Mouse (Mus musculus) heart, adult 18-20 months (tissue): ENCODE measurements around the gene Scnn1a. TPM values are rescaled to one million over a fixed set of nuclear protein-coding genes. Genes with fewer than 3 reads are reported as not detected.
A peak's percentile ranks its signal among the peaks of the same experiment; 100 is the strongest.
"Not testable (repeated sequence)": the region's sequence is repeated elsewhere in the genome, so short reads cannot be mapped to it uniquely, and the experiment has no call there.

Experiments used
- DNase-seq, 2 experiments: peaks; one replicate each; pipeline ENCODE4 v3.0.0; 2021 to 2022; ENCODE audit warnings: mixed read lengths in 1 of 2
- long read RNA-seq, 2 experiments: library from polyadenylated mRNA; stranded (forward); transcript quantifications; one replicate each; pipeline ENCODE4 v2.0.0; 2021
- total RNA-seq, 2 experiments: library from RNA; stranded (reverse); gene quantifications; 2 replicates each; pipeline ENCODE4 v1.2.3; 2021

The Scnn1a gene
- total RNA-seq, result 1 to 10 TPM in 1 of 2 experiments, under 1 TPM in 1; 0.47 to 1.3 TPM
- long read RNA-seq, experiment 1, partial matches to known transcripts, result 1 of 1 reads
- long read RNA-seq, experiment 1, other reads (novel, unspliced or antisense), result 0 of 1 reads
- long read RNA-seq, experiment 2, result 0 reads

DNA sequence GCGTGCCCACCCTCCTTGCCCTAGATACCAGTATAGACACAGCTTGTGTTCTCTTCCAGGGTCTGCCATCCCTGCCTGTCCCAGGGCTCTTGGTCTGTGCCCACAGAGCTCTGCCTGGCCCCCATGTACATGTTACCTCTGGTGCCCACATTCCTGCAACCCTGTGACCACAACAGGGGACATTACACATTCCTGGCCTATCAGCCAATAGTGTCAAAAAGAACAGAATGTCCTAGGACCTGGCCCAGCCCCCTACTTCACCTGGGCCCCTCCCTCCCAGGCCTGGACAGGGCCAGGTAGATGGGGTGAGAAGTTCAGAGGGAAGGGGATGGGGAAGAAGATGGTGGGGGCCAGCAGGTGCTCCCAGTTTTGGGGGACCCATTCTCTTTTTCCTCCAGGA, at the start of gene Scnn1a:
Scnn1a (plus strand) TSS at position 337 of the 400 bp plus-strand sequence.
- DNase-seq, result no peak

DNA sequence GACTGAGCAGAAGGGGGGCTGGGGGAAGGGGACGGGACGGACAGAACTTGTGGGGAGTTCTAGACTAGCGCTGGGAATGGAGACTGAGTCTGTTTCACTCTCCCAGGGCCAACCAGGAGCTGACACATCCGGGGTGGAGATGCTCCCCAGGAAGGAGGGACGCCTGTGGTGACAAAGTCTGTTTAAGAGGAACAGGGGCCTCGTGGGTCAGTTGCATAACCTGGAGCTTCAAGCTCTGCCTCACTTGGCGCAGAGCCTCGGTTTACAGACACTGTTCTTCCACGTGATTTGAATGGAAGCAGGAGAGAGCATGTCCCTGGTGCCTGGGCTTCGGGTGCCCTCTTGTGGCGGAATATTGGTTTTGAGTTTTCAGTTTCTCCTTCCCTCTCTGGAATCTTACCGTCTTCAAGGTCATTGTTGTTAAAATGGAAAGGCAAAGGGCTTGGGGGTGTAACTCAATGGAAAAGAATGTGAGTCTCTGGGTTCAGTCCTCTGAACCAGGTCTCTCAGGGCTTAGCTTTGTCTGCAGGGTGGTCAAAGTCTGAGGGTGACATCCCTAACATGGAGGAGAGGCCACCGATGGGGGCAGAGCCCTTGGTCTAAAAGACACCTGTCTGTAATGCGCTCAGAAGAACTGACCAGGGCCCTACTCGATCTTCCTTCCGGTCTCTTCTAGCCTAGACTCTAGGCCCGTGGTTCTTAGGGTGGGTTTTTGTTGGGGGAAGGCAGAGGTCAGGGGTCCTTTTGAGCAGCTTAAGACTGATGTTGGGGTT, 48.8 kb upstream of the Scnn1a start:
- DNase-seq, result peak; percentile 96 to 97

- no peak for DNase-seq
Observed at GRCm38 (mm10) chr6:125272228-125272785, 48.2 kb upstream of the Scnn1a start.

DNA sequence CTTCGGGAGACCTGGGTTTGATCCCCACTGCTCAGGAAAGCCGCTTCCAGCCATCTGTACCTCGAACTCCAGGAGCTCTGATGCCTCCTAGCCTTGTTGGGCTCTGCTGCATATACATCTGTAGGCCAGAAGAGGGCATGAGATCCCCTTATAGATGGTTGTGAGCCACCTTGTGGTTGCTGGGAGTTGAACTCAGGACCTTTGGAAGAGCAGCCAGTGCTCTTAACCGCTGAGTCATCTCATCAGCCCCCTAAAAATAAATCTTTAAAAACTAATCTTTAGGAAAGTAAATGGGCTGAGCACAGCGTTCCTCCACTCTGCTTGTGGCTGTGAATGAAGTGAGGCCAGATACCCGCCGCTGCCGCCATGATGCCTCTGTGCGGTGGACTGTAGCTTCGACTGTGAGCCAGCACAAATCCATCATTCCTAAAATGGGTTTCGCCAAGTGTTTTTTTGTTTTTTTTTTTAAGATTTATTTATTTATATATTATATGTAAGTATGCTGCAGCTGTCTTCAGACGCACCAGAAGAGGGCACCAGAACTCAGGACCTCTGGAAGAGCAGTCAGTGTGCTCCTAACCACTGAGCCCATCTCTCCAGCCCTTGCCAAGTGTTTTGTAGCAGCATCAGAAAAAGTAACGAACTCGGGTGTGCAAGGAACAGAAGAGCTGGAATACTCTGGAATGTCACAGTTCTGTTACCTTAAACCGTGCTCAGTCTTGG, 45.5 kb upstream of the Scnn1a start:
- peak; percentile 37 to 47 for DNase-seq

DNA sequence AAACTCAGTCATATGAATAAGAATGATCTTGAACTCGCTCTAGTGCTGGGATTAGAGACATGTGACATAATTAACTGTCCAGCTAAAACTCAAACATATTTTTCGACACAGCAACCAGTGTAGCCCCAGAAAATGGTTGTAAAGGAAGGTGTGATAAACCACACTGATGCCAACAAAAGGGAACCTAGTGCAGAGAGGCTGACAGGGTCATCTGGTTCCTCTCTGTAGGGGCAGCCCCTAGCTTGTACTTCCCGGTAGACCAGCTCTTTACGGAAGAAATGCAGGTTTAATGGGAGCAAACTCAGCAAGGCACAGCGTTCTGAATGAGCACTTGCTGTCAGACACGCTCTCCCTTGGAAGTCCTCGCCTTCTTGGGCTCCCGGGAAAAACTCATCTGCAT, 40.7 kb upstream of the Scnn1a start:
- DNase-seq, result no peak

DNA sequence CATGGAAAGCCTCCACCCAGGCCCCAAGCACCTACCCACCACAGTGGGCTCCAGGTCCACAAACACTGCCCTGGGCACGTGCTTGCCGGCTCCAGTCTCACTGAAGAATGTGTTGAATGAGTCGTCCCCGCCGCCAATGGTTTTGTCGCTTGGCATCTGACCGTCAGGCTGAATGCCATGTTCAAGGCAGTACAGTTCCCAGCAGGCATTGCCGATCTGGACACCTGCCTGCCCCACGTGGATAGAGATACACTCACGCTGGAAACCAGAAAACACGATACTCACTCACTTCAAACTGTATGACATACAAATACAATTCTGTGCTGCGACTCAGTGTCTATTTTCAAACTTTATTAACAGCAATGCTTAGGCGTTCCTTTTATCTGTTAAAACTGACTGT, 37.7 kb upstream of the Scnn1a start:
- DNase-seq, result not testable (repeated sequence)

GRCm38 (mm10) chr6:125284250-125284649, 36.2 kb upstream of the Scnn1a start:
- no peak for DNase-seq

DNA sequence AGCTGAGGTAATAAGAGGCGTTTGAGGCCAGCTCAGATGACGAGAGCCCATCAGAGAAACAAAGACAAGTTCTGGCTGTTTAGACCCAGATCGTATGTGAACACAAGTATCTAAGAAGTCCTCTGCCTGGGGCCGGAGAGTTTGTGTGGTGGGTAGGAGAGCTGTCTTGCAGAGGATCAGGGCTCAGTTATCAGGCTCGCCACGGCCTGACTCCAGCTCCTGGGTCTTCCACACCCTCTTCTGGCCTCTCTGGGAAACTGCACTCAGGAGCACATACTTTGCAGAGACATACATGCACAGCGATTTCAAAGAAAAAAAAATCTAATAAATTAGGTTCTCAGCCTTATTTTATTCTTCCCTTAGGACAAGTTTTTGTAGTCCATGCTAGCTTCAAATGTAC, 35.7 kb upstream of the Scnn1a start:
- DNase-seq, result no peak

DNA sequence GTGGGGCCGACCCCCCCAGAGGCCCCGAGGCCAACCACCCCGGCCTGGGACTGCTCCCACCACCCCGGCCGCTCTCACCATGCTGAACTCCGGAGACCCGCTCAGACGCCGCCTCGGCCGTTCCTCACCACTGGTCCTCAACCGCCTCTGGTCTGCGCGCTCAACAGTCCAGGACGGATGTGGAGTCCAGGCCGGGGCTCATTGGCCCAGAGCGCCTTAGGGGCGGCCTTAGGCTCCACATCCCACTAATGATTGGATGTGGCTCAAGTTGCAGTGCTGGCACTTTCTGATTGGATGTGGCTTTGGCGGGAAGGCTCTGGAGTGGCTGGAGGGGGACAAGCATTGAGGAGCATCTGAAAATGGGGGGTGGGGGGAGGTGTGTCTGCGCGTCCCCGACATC, 34.6 kb upstream of the Scnn1a start, which contains the start of gene Tuba3a:
Tuba3a (minus strand) TSS at position 153 of the 400 bp plus-strand sequence.
- DNase-seq, result no peak

DNA sequence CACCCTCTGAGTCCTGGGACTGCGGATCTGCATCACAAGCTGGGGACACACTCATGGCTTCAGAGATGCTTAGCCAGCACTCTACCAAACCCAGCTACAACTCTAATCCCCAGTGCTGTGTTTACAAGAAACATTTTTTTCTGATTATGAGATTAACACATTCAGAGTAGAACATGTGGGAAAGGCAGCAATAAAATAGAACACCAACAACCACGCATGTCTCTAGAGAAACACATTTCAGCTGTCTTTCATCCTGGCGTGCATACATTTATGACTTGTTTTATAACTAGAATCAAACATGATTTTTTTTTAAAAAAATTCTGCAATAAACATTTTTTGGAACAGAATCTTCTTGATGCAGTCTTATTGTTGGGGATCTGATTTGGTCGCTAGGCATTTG, 33.5 kb upstream of the Scnn1a start:
- no peak for DNase-seq

- DNase-seq, result no peak
Observed at GRCm38 (mm10) chr6:125288730-125289129, 31.7 kb upstream of the Scnn1a start.

- no peak for DNase-seq
Observed at GRCm38 (mm10) chr6:125291329-125291728, 29.1 kb upstream of the Scnn1a start.

DNA sequence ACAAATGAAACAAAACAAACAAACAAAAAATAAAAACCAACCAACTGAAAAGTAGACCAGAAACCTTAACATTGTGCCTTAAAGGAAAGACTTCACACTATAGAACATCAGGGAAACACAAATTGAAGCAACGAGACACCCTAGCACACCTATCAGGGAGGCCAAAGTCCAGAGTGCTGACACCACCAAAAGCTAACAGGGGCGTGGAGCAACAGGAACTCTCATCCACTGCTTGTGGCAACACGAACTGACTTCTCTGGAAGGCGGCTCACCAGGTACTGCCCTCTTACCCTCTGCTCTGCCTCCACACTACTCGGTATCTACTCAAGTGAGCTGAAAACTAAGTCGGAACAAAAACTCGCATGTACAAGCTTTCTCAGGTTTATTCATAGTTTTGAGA, 28.2 kb upstream of the Scnn1a start:
- no peak for DNase-seq

DNA sequence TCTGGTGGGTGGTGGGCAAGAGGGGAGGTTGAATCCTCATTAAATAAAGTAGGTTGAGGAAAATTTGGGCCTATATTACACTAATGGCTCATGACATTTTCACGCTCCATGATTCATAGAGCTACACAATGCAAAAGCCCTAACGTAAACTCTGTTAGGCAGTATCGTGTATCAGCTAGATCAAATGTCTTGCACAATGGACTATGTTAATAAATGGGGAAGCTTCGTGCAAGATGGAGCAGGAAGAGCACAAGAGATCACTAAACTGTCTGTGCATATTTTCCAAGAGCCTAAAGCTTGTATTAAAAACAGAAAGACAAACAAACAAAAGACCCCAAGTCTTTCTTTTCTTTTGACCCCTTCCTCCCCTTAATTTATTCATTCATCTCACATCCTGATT, 26.4 kb upstream of the Scnn1a start:
- DNase-seq, result no peak

DNA sequence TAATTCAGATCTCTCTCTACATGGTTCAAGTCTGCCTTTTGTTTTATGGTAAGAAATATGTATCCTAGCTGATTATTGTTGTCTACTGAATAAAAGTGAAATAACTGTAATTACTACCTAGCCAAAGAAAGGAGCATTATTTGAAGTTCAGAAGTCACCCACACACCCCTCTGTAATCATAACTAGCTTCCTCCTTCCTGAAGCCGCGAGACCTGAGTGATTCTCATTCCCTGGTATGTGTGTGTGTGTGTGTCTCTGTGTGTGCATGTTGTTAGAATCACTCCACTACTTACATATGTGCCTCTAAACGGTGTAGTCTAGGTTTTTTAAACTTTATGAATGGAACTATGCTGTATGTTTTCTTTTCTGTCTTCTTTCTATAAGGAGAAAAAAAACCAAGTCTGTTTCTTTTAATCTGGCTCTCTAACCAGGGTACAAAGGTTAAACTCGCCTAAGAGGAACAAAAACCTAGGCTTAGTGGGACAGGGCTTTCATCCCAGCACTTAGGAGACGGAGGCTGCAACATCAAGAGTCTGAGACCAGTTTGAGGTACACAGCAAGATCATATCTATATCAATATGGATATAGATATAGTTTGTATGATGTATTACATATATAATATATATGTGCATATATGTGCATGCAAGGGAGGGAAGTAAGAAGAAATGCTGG, 23.2 kb upstream of the Scnn1a start:
- no peak for DNase-seq

DNA sequence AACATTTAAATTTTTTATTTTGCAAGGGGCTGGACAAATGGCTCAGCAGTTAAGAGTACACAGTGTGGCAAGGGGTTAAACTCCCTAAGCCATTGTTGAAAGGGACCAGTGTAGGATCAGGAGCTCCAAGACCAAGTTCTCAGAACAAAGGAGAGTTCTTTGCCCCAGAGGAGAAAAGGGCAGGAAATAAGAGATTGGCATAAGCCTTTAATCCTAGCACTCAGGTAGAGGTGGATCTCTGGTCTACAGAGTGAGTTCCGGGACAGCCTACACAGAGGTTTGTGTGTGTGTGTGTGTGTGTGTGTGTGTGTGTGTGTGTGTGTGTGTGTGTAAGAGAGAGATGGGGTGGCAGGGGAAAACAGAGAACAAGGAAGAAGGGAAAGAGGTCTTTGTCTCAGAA, 19.5 kb upstream of the Scnn1a start:
- no peak for DNase-seq

DNA sequence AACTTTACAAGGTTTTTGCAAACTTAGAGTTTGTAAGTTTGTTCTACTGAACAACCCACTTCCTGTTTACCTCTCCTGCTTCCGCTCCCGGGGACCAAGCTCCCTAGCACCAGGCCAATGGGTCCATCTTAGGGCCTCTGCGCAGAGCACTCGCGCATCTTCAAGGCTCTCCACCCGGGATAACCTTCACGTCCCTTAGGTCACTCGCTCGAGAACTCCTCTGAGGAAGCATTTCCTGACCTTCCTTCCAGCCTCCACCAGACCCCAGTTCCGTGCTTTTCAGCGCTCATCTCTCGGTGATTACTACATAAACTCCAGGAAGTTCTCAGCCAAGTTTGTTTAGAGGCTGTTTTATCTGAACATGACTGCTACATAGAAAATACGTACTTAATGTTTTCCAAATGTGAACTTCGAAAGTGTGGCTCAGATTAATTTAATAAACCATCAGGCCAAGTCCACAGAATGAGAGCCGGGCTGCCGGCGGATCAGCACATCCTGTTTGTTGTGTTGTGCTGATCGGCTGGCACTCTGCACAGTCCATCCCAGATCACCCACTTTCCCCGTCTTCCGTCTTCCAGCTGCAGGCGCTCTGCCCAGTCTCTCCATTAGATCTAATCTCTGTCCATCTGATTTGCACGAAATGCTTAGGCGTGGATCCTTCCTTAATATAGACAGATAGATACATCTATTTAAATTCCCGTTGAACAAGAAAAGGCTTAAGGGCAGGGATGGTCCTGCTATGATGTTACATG, 18.1 kb upstream of the Scnn1a start:
- DNase-seq, result peak in 1 of 2 experiments; percentile 35

- no peak for DNase-seq
Observed at GRCm38 (mm10) chr6:125303242-125303641, 17.2 kb upstream of the Scnn1a start.

DNA sequence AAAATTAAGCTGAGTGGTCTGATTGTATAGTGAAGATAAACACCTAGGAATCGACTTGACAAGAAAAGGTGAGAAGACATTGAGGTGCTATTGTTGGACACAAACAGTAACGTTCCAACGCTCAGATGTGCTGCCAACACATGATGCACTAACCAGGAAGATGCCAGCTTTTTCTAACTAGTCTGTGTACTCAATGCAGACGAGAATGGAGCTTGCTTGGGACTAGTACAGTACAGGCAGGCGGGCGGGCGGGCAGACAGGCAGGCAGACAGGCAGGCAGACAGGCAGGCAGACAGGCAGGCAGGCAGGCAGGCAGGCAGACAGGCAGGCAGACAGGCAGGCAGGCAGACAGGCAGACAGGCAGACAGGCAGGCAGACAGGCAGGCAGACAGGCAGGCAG, 16.1 kb upstream of the Scnn1a start:
- DNase-seq, result not testable (repeated sequence)

- DNase-seq, result no peak
Observed at GRCm38 (mm10) chr6:125305465-125305864, 15.0 kb upstream of the Scnn1a start.

DNA sequence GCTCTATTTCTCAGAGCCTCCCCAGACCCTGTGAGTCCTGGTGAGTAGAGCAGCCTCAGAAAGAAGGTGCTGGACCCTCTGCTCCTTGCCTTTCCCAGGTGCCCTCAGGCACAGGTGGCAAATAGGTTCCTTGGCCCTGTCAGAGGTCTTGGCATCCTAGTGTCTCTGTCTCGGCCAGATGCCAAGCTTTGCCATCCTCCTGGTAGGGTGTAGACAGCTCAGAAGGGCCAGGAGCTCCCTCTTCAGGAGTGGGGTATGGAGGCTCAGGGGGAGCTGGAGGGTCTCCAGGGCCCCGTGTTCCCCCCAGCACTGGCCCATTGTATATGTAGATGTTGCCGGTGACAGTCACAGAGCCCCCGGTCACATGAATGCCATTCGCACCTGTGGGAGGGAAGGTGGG, 13.4 kb upstream of the Scnn1a start:
- no peak for DNase-seq

DNA sequence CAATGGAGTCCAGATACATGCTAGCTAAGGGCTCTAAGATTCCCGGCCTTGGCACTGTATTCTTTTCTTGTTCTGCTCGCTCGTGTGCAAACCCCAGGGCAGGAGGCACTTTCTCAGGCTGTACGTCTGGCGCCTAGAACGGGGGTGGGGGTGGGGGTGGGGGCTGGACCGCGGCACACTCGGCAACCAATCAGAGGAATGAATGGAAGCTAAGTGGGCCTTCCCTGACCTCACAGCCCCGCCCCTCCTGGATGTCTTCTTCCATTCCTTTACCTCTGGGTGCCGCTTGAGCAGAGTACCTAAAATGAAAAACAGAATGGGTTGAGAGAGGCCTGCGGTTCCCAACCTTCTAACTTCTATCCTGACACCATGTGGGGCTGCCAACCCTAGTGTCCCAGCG, 11.5 kb upstream of the Scnn1a start:
- no peak for DNase-seq
